Mouse (Mus musculus): ENCODE results near the gene A930004D18Rik.

- TF ChIP-seq CTCF (conservative IDR thresholded peaks at IDR 0.05; ENCODE audit: low read length): no peak
- TF ChIP-seq POU5F1 (IDR thresholded peaks at IDR 0.05; ENCODE audit: borderline replicate concordance, low read length): no peak
- TF ChIP-seq NANOG (IDR thresholded peaks at IDR 0.05; ENCODE audit: borderline replicate concordance, low read length): no peak
Measured at GRCm38 (mm10) chr2:18055016-18055928, 17.7 kb upstream of the A930004D18Rik start, which contains the start of gene Mllt10.
